In the genomic region with DNA sequence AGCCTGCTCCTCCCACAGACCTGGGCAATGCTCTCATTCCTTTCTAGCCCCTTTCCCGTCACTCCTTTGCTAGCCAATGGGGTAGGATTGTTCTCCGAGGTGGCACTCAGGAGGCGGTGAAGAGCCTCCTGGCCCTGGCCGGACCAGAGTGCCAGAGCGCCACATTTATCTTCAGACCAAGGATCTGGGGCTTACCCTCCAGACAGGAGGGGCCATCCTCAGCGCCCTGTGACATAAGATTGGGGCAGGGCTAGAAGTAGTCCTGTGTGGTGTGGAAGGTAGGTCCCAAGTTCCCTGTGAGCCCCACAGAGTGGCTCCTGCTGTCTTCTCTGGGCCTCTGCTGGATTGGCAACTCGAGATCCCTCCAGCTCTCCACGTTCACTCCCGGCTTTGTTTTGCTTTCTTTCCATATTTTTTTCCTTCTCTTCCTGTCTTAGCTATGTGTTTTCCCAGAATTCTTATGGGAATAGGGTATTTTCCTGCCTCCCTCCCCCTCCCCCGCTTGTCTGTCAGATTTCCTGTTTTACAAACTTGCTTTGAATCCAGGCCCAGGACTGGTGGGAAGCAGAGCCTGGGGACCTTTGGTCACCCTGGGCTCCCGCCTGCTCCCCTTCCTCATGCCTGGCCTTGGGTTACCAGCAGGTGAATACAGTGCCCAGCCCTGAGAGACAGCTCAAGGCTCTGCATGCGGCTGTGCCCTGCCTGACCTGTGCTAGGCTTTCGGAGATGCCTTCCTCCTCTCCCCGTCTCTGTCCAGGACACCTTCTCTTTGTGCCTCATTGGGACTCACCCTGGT, we compare ENCODE assay signal across 11 mouse cellular contexts.
A peak's percentile ranks its signal among the peaks of the same experiment; 100 is the strongest.
DNase-seq lines count a peak whose midpoint lies in the region; ATAC-seq lines count a peak whose summit lies in the region.
"Had no signal": no experiment of that assay in that cellular context is flagged by ENCODE, and none has a peak within 500 bp of the region (broad histone marks: within the 10 kb centered on the region; RNA-seq: fewer than 3 reads in every experiment).

No protein-coding gene starts in this region.

- no peaks in the 10 kb centered on the region for H3K36me3 ChIP-seq in kidney, embryonic 16.5 days (ENCODE audit: insufficient read depth, low read length)
- H3K36me3 ChIP-seq in heart, embryonic 12.5 days, result peaks cover 3% of the 10 kb centered on the region
- no peaks in the 10 kb centered on the region for H3K36me3 ChIP-seq in neural tube, embryonic 14.5 days (ENCODE audit: control insufficient read depth, insufficient read depth, low read length)

- no peak for DNase-seq in kidney, adult 11 months
- DNase-seq in kidney, postnatal 4 days, result peak; percentile 52 to 67
- no peak for DNase-seq in thymus, postnatal 4 days
- no peak for DNase-seq in T-cell, adult 2 months (ENCODE audit: low spot score)
- no peak for DNase-seq in left cerebral cortex, adult 9 months (ENCODE audit: low spot score in 2 of 2)
- DNase-seq: cerebellum, adult 9-10 months; layer of hippocampus, adult 9-11 months; retina, postnatal 1 day had no signal

- 0 out of 2 replicates have a peak, but pooled peaks have one; percentile 3 for ATAC-seq in kidney, embryonic 16.5 days (ENCODE audit: low FRiP score, low TSS enrichment)
- peak; percentile 47 for ATAC-seq in heart, embryonic 12.5 days (ENCODE audit: insufficient number of reproducible peaks, low FRiP score)
- no peak for ATAC-seq in neural tube, embryonic 14.5 days (ENCODE audit: low read depth)

- H3K27ac ChIP-seq in kidney, embryonic 16.5 days (ENCODE audit: low read length), result peak overlapping the region; percentile 87
- peak overlapping the region; percentile 91 for H3K27ac ChIP-seq in heart, embryonic 12.5 days (ENCODE audit: poor library complexity, severe bottlenecking)
- peak overlapping the region; percentile 17; the same call in 1 of the 2 replicates for H3K27ac ChIP-seq in neural tube, embryonic 14.5 days (ENCODE audit: low read depth, low read length)

- H3K4me3 ChIP-seq in kidney, embryonic 16.5 days (ENCODE audit: low read length), result peak overlapping the region; percentile 32
- H3K4me3 ChIP-seq in heart, embryonic 12.5 days, result peak overlapping the region; percentile 43
- no peak overlapping the region for H3K4me3 ChIP-seq in neural tube, embryonic 14.5 days (ENCODE audit: low read depth, low read length)

- H3K27me3 ChIP-seq in kidney, embryonic 16.5 days (ENCODE audit: insufficient read depth, low read length), result no peaks in the 10 kb centered on the region
- peaks cover 51% of the 10 kb centered on the region for H3K27me3 ChIP-seq in heart, embryonic 12.5 days (replicated peaks)
- H3K27me3 ChIP-seq in neural tube, embryonic 14.5 days (ENCODE audit: control insufficient read depth, insufficient read depth, low read length), result no peaks in the 10 kb centered on the region

- peak overlapping the region; percentile 35 for H3K4me2 ChIP-seq in kidney, embryonic 16.5 days (replicated peaks; ENCODE audit: low read depth, low read length)
- H3K4me2 ChIP-seq in heart, embryonic 12.5 days, result peak overlapping the region; percentile 60
- no peak overlapping the region for H3K4me2 ChIP-seq in neural tube, embryonic 14.5 days (ENCODE audit: low read depth, low read length)

- peak overlapping the region; percentile 45 for H3K9ac ChIP-seq in kidney, embryonic 16.5 days (replicated peaks; ENCODE audit: low read length)
- peak overlapping the region; percentile 64 for H3K9ac ChIP-seq in heart, embryonic 12.5 days
- H3K9ac ChIP-seq in neural tube, embryonic 14.5 days (replicated peaks; ENCODE audit: low read depth, low read length), result no peak overlapping the region

- H3K4me1 ChIP-seq in kidney, embryonic 16.5 days (ENCODE audit: insufficient read depth, low read length), result peaks cover 56% of the 10 kb centered on the region
- H3K4me1 ChIP-seq in heart, embryonic 12.5 days (replicated peaks), result peaks cover 47% of the 10 kb centered on the region
- H3K4me1 ChIP-seq in neural tube, embryonic 14.5 days (ENCODE audit: control insufficient read depth, insufficient read depth, low read length), result peaks cover 22% of the 10 kb centered on the region

- no peaks in the 10 kb centered on the region for H3K9me3 ChIP-seq in kidney, embryonic 16.5 days (ENCODE audit: low read length)
- H3K9me3 ChIP-seq in heart, embryonic 12.5 days (replicated peaks), result no peaks in the 10 kb centered on the region
- no peaks in the 10 kb centered on the region for H3K9me3 ChIP-seq in neural tube, embryonic 14.5 days (ENCODE audit: control insufficient read depth, low read length)

- WGBS in kidney, embryonic 16.5 days, result 41% methylated on average over 14 of the region's 14 CpGs
- WGBS in heart, embryonic 12.5 days, result 57% methylated on average over 14 of the region's 14 CpGs
- 73% methylated on average over 14 of the region's 14 CpGs for WGBS in neural tube, embryonic 14.5 days

Comparison
In these comparisons a context has a peak if more than half of its experiments do, and no peak if none do; other contexts are left out.
1. DNase-seq: peak in kidney, postnatal 4 days (2 of 2); none in kidney, adult 11 months (single experiment), thymus, postnatal 4 days (single experiment), T-cell, adult 2 months (single experiment) and left cerebral cortex, adult 9 months (0 of 2).
2. H3K27ac ChIP-seq: peak in every context shown above with its lines; median percentile 91 in heart, embryonic 12.5 days; 87 in kidney, embryonic 16.5 days; 17 in neural tube, embryonic 14.5 days.